Comparison of ENCODE assay signal across 12 mouse cellular contexts in the genomic region with DNA sequence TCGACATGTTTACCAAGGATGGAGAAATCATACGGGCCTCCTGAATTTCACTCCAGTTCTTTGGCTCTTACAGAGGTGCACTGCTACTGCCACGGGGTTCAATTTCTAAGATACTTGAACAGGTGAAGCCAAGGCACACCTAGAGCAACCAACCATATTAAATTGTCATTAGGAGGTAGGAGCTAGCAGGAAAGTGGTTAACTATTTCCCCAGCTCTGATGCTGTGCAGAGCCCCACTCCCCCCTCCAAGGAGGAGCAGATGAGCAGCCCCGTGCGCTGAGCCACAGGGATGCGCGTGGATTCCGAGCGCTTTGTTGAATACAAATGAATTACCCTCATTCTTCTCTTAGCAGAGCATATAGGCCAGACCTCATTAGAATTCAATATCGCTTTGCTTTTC.
A peak's percentile ranks its signal among the peaks of the same experiment; 100 is the strongest.
DNase-seq lines count a peak whose midpoint lies in the region; ATAC-seq and TF ChIP-seq lines count a peak whose summit lies in the region.
"Had no signal": no experiment of that assay in that cellular context is flagged by ENCODE, and none has a peak within 500 bp of the region (broad histone marks: within the 10 kb centered on the region; RNA-seq: fewer than 3 reads in every experiment).

No protein-coding gene starts in this region.

- peak; percentile 52; the same call in 1 of the 2 replicates for ATAC-seq in midbrain, postnatal 0 days (ENCODE audit: low FRiP score)

- 31% methylated on average over 10 of the region's 10 CpGs for whole genome bisulfite sequencing in hindbrain, embryonic 10.5 days
- 17% methylated on average over 10 of the region's 10 CpGs for WGBS in midbrain, postnatal 0 days

- no peaks in the 10 kb centered on the region for H3K36me3 ChIP-seq in hindbrain, embryonic 10.5 days
- no peaks in the 10 kb centered on the region for H3K36me3 ChIP-seq in midbrain, postnatal 0 days (ENCODE audit: insufficient read depth, low read length)

- TF ChIP-seq CTCF in midbrain, postnatal 0 days (IDR thresholded peaks at IDR 0.05) = no peak

- H3K4me1 ChIP-seq in hindbrain, embryonic 10.5 days (replicated peaks) = peaks cover 47% of the 10 kb centered on the region
- peaks cover 4% of the 10 kb centered on the region; the same call in 1 of the 2 replicates for H3K4me1 ChIP-seq in midbrain, postnatal 0 days (ENCODE audit: insufficient read depth, low read length)

- H3K4me3 ChIP-seq in hindbrain, embryonic 10.5 days = peak overlapping the region; percentile 23; the same call in 1 of the 2 replicates
- no peak overlapping the region for H3K4me3 ChIP-seq in midbrain, postnatal 0 days (ENCODE audit: low read depth, low read length)
- H3K4me3 ChIP-seq: megakaryocyte, embryonic 14.5 days had no signal

- H3K27ac ChIP-seq in hindbrain, embryonic 10.5 days = peak overlapping the region; percentile 70
- H3K27ac ChIP-seq in midbrain, postnatal 0 days (ENCODE audit: low read depth, low read length) = peak overlapping the region; percentile 86
- H3K27ac ChIP-seq: liver, embryonic 14.5 days had no signal

- peaks cover 35% of the 10 kb centered on the region for H3K27me3 ChIP-seq in hindbrain, embryonic 10.5 days (ENCODE audit: insufficient read depth, poor library complexity, severe bottlenecking)
- peaks cover under 1% of the 10 kb centered on the region for H3K27me3 ChIP-seq in midbrain, postnatal 0 days (ENCODE audit: insufficient read depth, low read length)

- intact Hi-C loops in left cerebral cortex, postnatal 4 days (cut with DNase I) = no loop called here
- intact Hi-C loops in left cerebral cortex, postnatal 36 days (cut with DNase I) = no loop called here

- H3K9ac ChIP-seq in midbrain, postnatal 0 days (replicated peaks; ENCODE audit: low read length, poor library complexity, severe bottlenecking) = no peak overlapping the region
- H3K9ac ChIP-seq: liver, embryonic 14.5 days had no signal

- no peaks in the 10 kb centered on the region for H3K9me3 ChIP-seq in hindbrain, embryonic 10.5 days
- H3K9me3 ChIP-seq in midbrain, postnatal 0 days (ENCODE audit: low read length) = no peaks in the 10 kb centered on the region
- H3K9me3 ChIP-seq: megakaryocyte, embryonic 14.5 days had no signal

- peak; percentile 72 for DNase-seq in left cerebral cortex, postnatal 4 days
- DNase-seq in left cerebral cortex, postnatal 36 days (ENCODE audit: low spot score in 2 of 2) = no peak
- DNase-seq in cerebellum, adult 9-10 months = peak; percentile 79
- DNase-seq in hindbrain, embryonic 10.5 days (ENCODE audit: low spot score) = peak; percentile 34
- peak; percentile 75 for DNase-seq in midbrain, postnatal 0 days (ENCODE audit: low spot score)
- DNase-seq in lung, postnatal 36 days = no peak
- no peak for DNase-seq in kidney, postnatal 25 days
- no peak for DNase-seq in spleen, adult 12 weeks (ENCODE audit: low spot score)
- DNase-seq: spleen, adult 18-20 months; thymus, postnatal 4 days had no signal

- peak overlapping the region; percentile 21; the same call in 1 of the 2 replicates for H3K4me2 ChIP-seq in midbrain, postnatal 0 days (ENCODE audit: low read depth, low read length, poor library complexity, severe bottlenecking)

Comparison
In these comparisons a context has a peak if more than half of its experiments do, and no peak if none do; other contexts are left out.
1. DNase-seq: peak in left cerebral cortex, postnatal 4 days (single experiment), cerebellum, adult 9-10 months (single experiment), hindbrain, embryonic 10.5 days (single experiment) and midbrain, postnatal 0 days (single experiment); none in left cerebral cortex, postnatal 36 days (0 of 2), lung, postnatal 36 days (single experiment), kidney, postnatal 25 days (0 of 2) and spleen, adult 12 weeks (single experiment).